Mouse (Mus musculus) bone marrow, adult 2 months (tissue): ENCODE measurements at regions not wholly inside any gene's neighbourhood (a gene's known extent, or its start where the extent isn't known, plus 50 kb on each side); places are given as distances from the start of the nearest gene placed in this dataset.

ENCODE experiments used
- H3K27ac ChIP-seq: fragments of 200-500 bp; 2 replicates; pipeline ENCODE4 v1.5.1; 2012; ENCODE audit warnings: low read depth, mild to moderate bottlenecking, control low read depth, inconsistent platforms, low read length; ENCODE audit not compliant: control insufficient read depth, poor library complexity, insufficient read depth
- H3K4me1 ChIP-seq: fragments of 200-500 bp; 2 replicates; pipeline ENCODE4 v1.6.1; 2011; ENCODE audit warnings: low read length; ENCODE audit not compliant: control insufficient read depth, insufficient read depth
- H3K4me3 ChIP-seq: fragments of 200-500 bp; replicated peaks from 2 replicates; pipeline ENCODE3; 2011; ENCODE audit warnings: mild to moderate bottlenecking, low read depth, low read length, control low read depth; ENCODE audit not compliant: control insufficient read depth
- CTCF ChIP-seq: fragments of 200-500 bp; IDR thresholded peaks from 2 replicates; pipeline ENCODE4 v1.5.1; 2011; ENCODE audit warnings: low read length, control low read depth; ENCODE audit not compliant: control insufficient read depth, insufficient read depth
- POLR2A ChIP-seq: fragments of 200-500 bp; IDR thresholded peaks from 2 replicates; pipeline ENCODE4 v1.6.1; 2011; ENCODE audit warnings: low read depth, mild to moderate bottlenecking, control low read depth, low read length, borderline replicate concordance; ENCODE audit not compliant: control insufficient read depth
- WGBS: fragments of 180-500 bp; shearing (Covaris S2); methylation state at CpG from one replicate; pipeline ENCODE4 v1.1.7; 2018; 5-methylcytosine and 5-hydroxymethylcytosine counted together

DNA sequence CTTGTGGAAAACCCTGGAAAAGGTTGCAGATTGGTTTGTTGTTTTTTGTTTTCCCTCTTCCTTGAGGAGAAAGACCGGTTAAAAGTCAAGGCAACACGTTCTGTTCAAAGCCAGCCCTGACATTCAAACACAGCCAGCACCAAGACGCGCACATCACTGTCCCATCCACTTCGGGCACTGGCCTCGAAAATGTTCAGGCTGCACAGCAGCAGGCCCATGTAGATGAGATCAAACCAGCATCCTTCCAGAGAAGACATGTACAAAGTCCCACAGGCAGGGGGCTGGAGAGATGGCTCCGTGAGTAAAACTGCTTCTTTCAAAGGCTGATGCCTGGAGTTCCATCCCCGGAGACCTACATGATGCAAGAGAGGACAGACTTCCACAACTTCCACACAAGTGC is 68.4 kb upstream of the Ak4 start:
- TF ChIP-seq CTCF: no peak
- TF ChIP-seq POLR2A: no peak
- Histone ChIP-seq H3K4me3 (no peak overlapping the region), H3K4me1 (no peaks in the 10 kb centered on the region), H3K27ac (no peak overlapping the region)
- 84% methylated on average over 8 of the region's 8 CpGs for WGBS

DNA sequence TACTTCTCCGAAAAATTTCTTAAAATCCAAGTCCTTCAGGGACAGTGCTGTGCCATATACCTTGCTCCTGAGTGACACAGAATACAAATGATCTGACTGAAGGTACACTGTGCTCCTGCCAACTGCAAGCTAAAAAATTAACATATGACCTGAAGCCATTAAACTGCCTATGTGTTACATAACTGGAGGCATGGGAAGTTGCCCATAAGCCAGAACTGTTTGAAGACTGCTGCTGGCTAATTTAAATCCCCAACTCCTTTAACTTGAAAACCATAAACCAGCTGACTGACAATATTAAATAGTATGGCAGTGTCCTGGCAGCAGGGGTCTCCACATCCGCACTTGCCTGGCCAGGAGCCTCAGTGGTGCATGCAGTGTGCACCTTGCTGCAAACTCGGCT is 68.9 kb upstream of the Ak4 start:
- WGBS: 81% methylated on average over 3 of the region's 3 CpGs
- H3K4me3 ChIP-seq: no peak overlapping the region
- no peak for TF ChIP-seq CTCF
- TF ChIP-seq POLR2A: no peak
- H3K4me1 ChIP-seq: no peaks in the 10 kb centered on the region
- no peak overlapping the region for H3K27ac ChIP-seq

DNA sequence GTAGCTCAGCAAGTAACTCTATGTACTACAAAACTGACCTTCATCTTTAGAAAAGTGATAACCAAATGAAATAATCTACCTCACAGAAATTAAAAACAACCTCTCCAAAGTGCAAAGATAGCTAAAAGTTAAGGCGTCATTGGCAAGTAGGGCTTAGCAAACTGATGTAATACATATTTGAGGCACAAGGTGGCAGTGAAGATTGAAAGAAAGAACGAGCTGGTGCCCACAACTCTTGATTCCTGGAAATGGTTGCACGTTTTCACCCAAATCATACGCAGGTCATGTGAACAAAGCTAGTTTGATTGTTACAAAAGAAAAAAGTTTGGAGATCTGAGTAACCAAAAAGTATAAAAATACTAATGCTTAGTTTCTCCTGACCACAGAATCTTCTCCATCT is 69.7 kb upstream of the Ak4 start:
- no peak overlapping the region for H3K4me3 ChIP-seq
- no peaks in the 10 kb centered on the region; the same call in 1 of the 2 replicates for H3K4me1 ChIP-seq
- no peak overlapping the region for H3K27ac ChIP-seq
- TF ChIP-seq CTCF: no peak
- TF ChIP-seq POLR2A: no peak
- WGBS: 2% methylated on average over 4 of the region's 4 CpGs

GRCm38 (mm10) chr4:101347309-101347708 is 71.8 kb upstream of the Ak4 start:
- no peak for TF ChIP-seq CTCF
- no peak for TF ChIP-seq POLR2A
- WGBS: 85% methylated on average over 6 of the region's 6 CpGs
- Histone ChIP-seq H3K27ac (no peak overlapping the region), H3K4me3 (no peak overlapping the region), H3K4me1 (peaks cover 1% of the 10 kb centered on the region; the same call in 1 of the 2 replicates)

GRCm38 (mm10) chr4:101342071-101342762 is 76.9 kb upstream of the Ak4 start:
- 82% methylated on average over 8 of the region's 8 CpGs for WGBS
- Histone ChIP-seq H3K4me1 (peaks cover 4% of the 10 kb centered on the region; the same call in 1 of the 2 replicates), H3K4me3 (no peak overlapping the region), H3K27ac (no peak overlapping the region)
- TF ChIP-seq CTCF (no peak), POLR2A (no peak)

- no peak overlapping the region for H3K27ac ChIP-seq
- peaks cover 4% of the 10 kb centered on the region; the same call in 1 of the 2 replicates for H3K4me1 ChIP-seq
- H3K4me3 ChIP-seq: no peak overlapping the region
- TF ChIP-seq CTCF: no peak
- TF ChIP-seq POLR2A: no peak
Measured at GRCm38 (mm10) chr4:101340741-101341140, 75.7 kb upstream of the Jak1 start.

DNA sequence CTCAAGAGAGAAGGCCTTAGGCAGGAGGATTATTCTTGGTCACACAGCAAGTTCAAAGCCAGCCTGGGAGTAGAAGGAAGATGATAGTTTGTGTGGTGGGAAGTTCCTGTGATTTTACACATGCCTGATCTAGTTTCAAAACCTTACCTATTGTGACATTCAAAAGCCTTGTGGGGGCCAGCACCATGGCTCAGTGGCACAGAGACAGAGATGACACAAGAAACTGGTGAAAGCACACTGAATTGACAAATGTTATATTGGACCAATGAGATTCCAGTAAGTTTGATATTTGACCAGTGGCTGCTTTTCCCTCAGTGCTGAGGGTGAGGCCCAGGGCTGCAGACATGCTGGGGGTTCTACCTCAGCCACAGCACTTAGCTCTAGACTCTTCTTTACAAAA is 73.1 kb upstream of the Jak1 start:
- Histone ChIP-seq H3K27ac (no peak overlapping the region), H3K4me1 (peaks cover 2% of the 10 kb centered on the region; the same call in 1 of the 2 replicates), H3K4me3 (no peak overlapping the region)
- TF ChIP-seq POLR2A (no peak), CTCF (no peak)

DNA sequence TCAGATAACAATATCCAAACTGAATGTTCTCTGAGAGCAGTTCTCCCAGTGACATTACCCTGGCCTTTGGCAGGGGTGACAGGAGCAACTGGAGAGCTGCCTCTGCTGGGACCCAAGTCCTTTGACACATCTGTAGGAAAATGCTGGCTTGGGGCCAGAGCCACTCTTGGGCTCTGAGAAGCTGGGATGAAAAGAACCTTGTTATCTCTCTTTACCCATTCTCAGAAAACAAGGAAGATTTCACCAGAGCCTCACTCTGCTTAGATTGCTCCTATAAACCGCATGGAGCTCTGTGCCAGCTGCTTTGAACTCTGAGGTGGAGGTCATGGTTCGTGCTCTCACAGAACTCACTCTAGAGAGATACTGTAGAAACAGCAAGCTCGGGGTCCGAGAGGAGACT is 71.7 kb upstream of the Jak1 start:
- 82% methylated on average over 4 of the region's 4 CpGs for WGBS
- no peak overlapping the region for H3K4me3 ChIP-seq
- TF ChIP-seq CTCF (no peak), POLR2A (no peak)
- peaks cover 2% of the 10 kb centered on the region; the same call in 1 of the 2 replicates for H3K4me1 ChIP-seq
- no peak overlapping the region for H3K27ac ChIP-seq

GRCm38 (mm10) chr4:101336371-101336770 is 71.3 kb upstream of the Jak1 start:
- no peak overlapping the region for H3K27ac ChIP-seq
- no peak overlapping the region for H3K4me3 ChIP-seq
- no peak for TF ChIP-seq POLR2A
- TF ChIP-seq CTCF: no peak
- peaks cover 2% of the 10 kb centered on the region; the same call in 1 of the 2 replicates for H3K4me1 ChIP-seq

DNA sequence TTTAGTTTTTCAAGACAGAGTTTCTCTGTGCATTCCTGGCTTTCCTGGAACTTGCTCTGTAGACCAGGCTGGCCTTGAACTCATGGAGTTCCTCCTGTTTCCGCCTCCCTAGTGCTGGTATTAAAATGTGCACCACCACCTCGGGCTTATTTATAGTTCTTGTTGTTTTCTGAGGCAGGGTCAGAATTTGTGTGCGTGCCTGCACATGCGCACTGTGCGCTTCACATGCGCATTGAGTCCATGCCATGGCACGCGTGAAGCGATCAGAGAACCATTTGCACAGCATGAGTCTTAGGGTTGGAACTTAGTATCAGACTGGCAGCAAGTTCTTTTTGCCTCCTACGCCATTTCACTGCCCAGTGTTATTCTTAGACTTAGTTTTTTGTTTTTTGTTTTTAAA is 68.8 kb upstream of the Jak1 start:
- 89% methylated on average over 10 of the region's 10 CpGs for WGBS
- TF ChIP-seq POLR2A (no peak), CTCF (no peak)
- Histone ChIP-seq H3K4me1 (peaks cover 2% of the 10 kb centered on the region; the same call in 1 of the 2 replicates), H3K4me3 (no peak overlapping the region), H3K27ac (no peak overlapping the region)
